Mouse (Mus musculus) cerebellum, adult 9-10 months (tissue): ENCODE data around the gene Ubc.

ENCODE experiments used
- DNase-seq: peaks from one replicate; pipeline ENCODE4 v3.0.0; 2022

Gene Ubc

DNA sequence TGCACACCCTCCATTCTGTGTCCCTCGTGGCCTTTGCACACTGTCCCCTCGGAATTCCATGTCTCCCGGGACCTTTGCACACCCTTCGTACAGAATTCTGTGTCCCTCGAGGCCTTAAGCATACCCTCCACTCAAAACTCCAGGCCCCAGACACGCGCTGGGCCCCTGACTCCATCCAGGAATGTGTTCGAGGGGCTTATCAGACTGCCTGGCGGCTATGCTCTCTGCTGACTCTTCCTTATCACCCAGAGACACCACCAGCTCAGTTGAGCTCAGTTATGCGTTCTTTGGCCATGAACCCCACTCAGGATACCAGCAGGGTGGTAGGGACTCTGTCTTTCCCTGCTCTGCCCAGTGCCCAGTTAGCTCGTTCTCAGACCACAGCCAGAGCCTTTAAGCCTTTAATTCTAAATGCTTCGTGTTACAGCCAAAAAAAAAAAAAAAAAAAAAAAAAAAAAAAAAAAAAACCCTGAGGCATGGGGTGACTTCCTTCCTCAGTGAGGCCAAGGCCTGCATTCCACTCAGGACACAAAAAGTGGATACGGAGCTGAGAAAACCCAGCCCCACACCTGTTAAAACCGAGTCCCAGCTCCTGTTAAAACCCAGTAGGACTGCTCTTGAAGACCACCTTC is 48.4 kb downstream of the Ubc start:
- DNase-seq, result no peak

DNA sequence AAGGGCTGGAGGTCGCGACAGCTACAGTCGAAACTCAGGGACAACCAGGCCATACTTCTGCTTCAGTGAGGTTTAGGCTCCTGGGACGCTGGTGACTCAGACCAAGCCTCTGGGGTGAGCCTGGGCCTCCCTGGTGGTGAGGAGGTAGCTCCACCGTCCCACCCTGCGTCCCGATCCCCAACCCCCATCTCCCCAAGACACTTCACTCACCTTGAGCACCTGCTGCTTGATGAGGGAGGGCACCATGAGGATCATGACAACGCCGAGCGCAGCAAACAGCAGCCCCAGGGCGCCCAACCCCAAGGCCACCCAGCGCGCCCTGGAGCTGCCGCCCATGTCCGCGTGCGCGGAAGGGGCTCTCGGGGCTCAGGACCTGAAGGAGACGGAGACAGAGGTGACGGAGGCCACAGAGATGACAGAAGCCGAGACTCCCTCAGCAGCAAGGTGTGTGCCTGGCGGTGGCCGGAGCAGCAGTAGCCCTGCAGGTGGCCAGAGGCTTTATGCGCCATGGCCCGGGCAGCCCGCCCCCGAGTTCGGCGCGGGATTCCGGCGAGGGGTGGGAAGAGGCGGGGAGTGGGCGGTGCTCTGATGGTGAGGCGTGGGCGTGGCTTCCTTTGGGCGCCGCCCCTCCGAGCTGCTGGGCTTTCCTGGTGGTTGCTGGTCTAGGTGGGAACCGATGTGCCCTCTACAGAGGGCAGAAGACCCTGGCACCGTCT is 49.3 kb downstream of the Ubc start, which contains the start of gene Scarb1:
Gene Scarb1, minus strand, starts transcription at position 548 of the 716 bp plus-strand sequence.
- DNase-seq, result peak; percentile 62

GRCm38 (mm10) chr5:125339851-125340531 is 50.0 kb downstream of the Ubc start:
- no peak for DNase-seq

- no peak for DNase-seq
Measured at GRCm38 (mm10) chr5:125339108-125339751, 50.8 kb downstream of the Ubc start.

- no peak for DNase-seq
Measured at GRCm38 (mm10) chr5:125337526-125337925, 52.5 kb downstream of the Ubc start.

DNA sequence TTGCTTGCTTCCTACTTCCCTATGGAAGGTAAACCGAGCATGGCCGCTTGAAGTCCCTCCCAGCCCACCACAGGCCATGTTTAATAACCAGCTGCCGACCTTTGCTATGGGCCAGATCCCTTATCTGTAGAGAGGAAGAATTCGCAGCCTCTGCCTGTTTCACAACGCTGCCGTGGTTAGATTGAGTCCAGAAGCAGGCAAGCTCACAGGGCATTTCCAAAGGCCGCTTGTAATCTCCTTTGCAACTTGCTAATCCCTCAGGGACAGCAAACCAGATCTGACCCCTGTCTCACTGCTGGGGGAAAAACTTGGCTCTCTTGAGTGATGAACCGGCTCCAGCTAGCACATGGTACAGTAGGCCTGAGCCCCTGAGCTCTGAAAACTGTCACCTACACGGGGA is 53.0 kb downstream of the Ubc start:
- DNase-seq, result no peak
